Mouse (Mus musculus) adrenal gland, postnatal 25 days (tissue): ENCODE data around the gene Slc25a11. TPM values are rescaled to one million over a fixed set of nuclear protein-coding genes. Genes with fewer than 3 reads are reported as not detected.

Source experiments
- DNase-seq: peaks from one replicate; pipeline ENCODE4 v3.0.0; 2021; ENCODE audit warnings: mixed read lengths
- total RNA-seq: library from RNA; stranded (reverse); gene quantifications from 2 replicates; pipeline ENCODE4 v1.2.3, GENCODE M21; 2021

The Slc25a11 gene
- total RNA-seq, 1 experiment from 2014 or later, result 146 TPM

- DNase-seq, result no peak
These were observed 25.1 kb downstream of the Slc25a11 start for GRCm38 (mm10) chr11:70621972-70622814.

- no peak for DNase-seq
These were observed 28.2 kb downstream of the Slc25a11 start, which contains the start of gene Chrne for GRCm38 (mm10) chr11:70619101-70619500. Gene Chrne, minus strand, starts transcription at chr11:70619216.

GRCm38 (mm10) chr11:70615516-70616093, 31.7 kb downstream of the Slc25a11 start, which contains the start of gene 4930544D05Rik:
Gene 4930544D05Rik, plus strand, starts transcription at chr11:70615848.
- DNase-seq, result no peak

- peak; percentile 66 for DNase-seq
These were observed 32.2 kb downstream of the Slc25a11 start for GRCm38 (mm10) chr11:70615074-70615473.

- no peak for DNase-seq
These were observed 34.8 kb downstream of the Slc25a11 start for GRCm38 (mm10) chr11:70612505-70612904.

- no peak for DNase-seq
These were observed 36.5 kb downstream of the Slc25a11 start for GRCm38 (mm10) chr11:70610752-70611151.

- DNase-seq, result peak; percentile 22
These were observed 38.8 kb downstream of the Slc25a11 start for GRCm38 (mm10) chr11:70608381-70609066.

- DNase-seq, result no peak
These were observed 39.7 kb downstream of the Slc25a11 start for GRCm38 (mm10) chr11:70607611-70608010.

- DNase-seq, result no peak
These were observed 40.6 kb downstream of the Slc25a11 start for GRCm38 (mm10) chr11:70606717-70607116.

- DNase-seq, result peak; percentile 76
These were observed 42.2 kb downstream of the Slc25a11 start for GRCm38 (mm10) chr11:70605024-70605566.

GRCm38 (mm10) chr11:70598451-70598953, 48.8 kb downstream of the Slc25a11 start:
- DNase-seq, result no peak

- no peak for DNase-seq
These were observed 50.0 kb downstream of the Slc25a11 start for GRCm38 (mm10) chr11:70597301-70597700.

GRCm38 (mm10) chr11:70596094-70596493, 51.2 kb downstream of the Slc25a11 start:
- no peak for DNase-seq

- DNase-seq, result no peak
These were observed 51.6 kb downstream of the Slc25a11 start for GRCm38 (mm10) chr11:70595638-70596037.

GRCm38 (mm10) chr11:70594253-70594989, 52.9 kb downstream of the Slc25a11 start:
- peak; percentile 18 for DNase-seq

Other genes starting within 250 kb of the Slc25a11 start
- gene Pelp1, start 237.4 kb downstream of the Slc25a11 start, total RNA-seq, result 23.3 and 26.7 TPM in 2 replicates
- 17.1 and 29.9 TPM in 2 replicates for gene Arrb2, start 214.8 kb downstream of the Slc25a11 start, total RNA-seq
- gene Med11, start 195.6 kb downstream of the Slc25a11 start, total RNA-seq, result 23.0 and 25.4 TPM in 2 replicates
- gene Zmynd15, start 188.0 kb downstream of the Slc25a11 start, total RNA-seq, result 1.5 and 1.8 TPM in 2 replicates
- 5.5 and 7.1 TPM in 2 replicates for gene Cxcl16, start 187.5 kb downstream of the Slc25a11 start, total RNA-seq
- gene Tm4sf5, start 142.2 kb downstream of the Slc25a11 start, total RNA-seq, result not detected in 2 replicates
- not detected in 2 replicates for gene Vmo1, start 132.9 kb downstream of the Slc25a11 start, total RNA-seq
- gene Gltpd2, start 128.3 kb downstream of the Slc25a11 start, total RNA-seq, result 1.2 TPM in 1 of 2 replicates, not detected in the other
- gene Psmb6, start 122.1 kb downstream of the Slc25a11 start, total RNA-seq, result 254 and 270 TPM in 2 replicates
- not detected in 2 replicates for gene Gm40193, start 114.5 kb downstream of the Slc25a11 start, total RNA-seq
- gene Pld2, start 107.4 kb downstream of the Slc25a11 start, total RNA-seq, result 8.7 and 14.5 TPM in 2 replicates
- gene Mink1, start 84.6 kb downstream of the Slc25a11 start, total RNA-seq, result 45.7 and 58.9 TPM in 2 replicates
- gene 4930544D05Rik, start 31.6 kb downstream of the Slc25a11 start, total RNA-seq, result not detected in 2 replicates
- gene Chrne, start 28.3 kb downstream of the Slc25a11 start, total RNA-seq, result not detected in 2 replicates
- gene Gp1ba, start 8.4 kb downstream of the Slc25a11 start, total RNA-seq, result not detected in 2 replicates
- gene Rnf167, start 244 bp downstream of the Slc25a11 start, total RNA-seq, result 92.7 and 106 TPM in 2 replicates
- gene Pfn1, start 7.2 kb upstream of the Slc25a11 start, total RNA-seq, result 922 and 959 TPM in 2 replicates
- gene Eno3, start 9.7 kb upstream of the Slc25a11 start, total RNA-seq, result 17.9 and 28.3 TPM in 2 replicates
- gene Spag7, start 21.9 kb upstream of the Slc25a11 start, total RNA-seq, result 88.3 and 97.4 TPM in 2 replicates
- 50.2 and 51.3 TPM in 2 replicates for gene Camta2, start 40.6 kb upstream of the Slc25a11 start, total RNA-seq
- gene Inca1, start 52.7 kb upstream of the Slc25a11 start, total RNA-seq, result 9.1 and 12.2 TPM in 2 replicates
- 173 and 182 TPM in 2 replicates for gene Kif1c, start 53.1 kb upstream of the Slc25a11 start, total RNA-seq
- gene Zfp3, start 116.7 kb upstream of the Slc25a11 start, total RNA-seq, result 10.8 and 13.4 TPM in 2 replicates
- gene Scimp, start 165.1 kb upstream of the Slc25a11 start, total RNA-seq, result 0.79 and 0.90 TPM in 2 replicates
- 166 and 181 TPM in 2 replicates for gene Rabep1, start 197.3 kb upstream of the Slc25a11 start, total RNA-seq